Mouse (Mus musculus): ENCODE data around the gene Psmd2. TPM values are rescaled to one million over a fixed set of nuclear protein-coding genes. Genes with fewer than 3 reads are reported as not detected.
A peak's percentile ranks its signal among the peaks of the same experiment; 100 is the strongest.
"Not testable (repeated sequence)": the region's sequence is repeated elsewhere in the genome, so short reads cannot be mapped to it uniquely, and the experiment has no call there.

Psmd2 gene
- polyA plus RNA-seq, 1 experiment from 2014 or later, result 427 TPM

GRCm38 (mm10) chr16:20643911-20644310 lies 7.5 kb upstream of the Psmd2 start:
- no peaks in the 10 kb centered on the region for H3K36me3 ChIP-seq (ENCODE audit: control insufficient read depth, insufficient read depth, low read length)
- no peaks in the 10 kb centered on the region for H3K27me3 ChIP-seq (ENCODE audit: control insufficient read depth, insufficient read depth, low read length)
- DNase-seq (ENCODE audit: low spot score), result no peak
- H3K4me3 ChIP-seq (ENCODE audit: low read depth, low read length), result no peak overlapping the region
- WGBS, result 84% methylated on average over 7 of the region's 7 CpGs
- H3K9ac ChIP-seq (ENCODE audit: low read depth, low read length), result no peak overlapping the region
- H3K4me1 ChIP-seq (replicated peaks; ENCODE audit: control insufficient read depth, insufficient read depth, low read length), result no peaks in the 10 kb centered on the region; the same call in 1 of the 2 replicates
- no peaks in the 10 kb centered on the region for H3K9me3 ChIP-seq (ENCODE audit: control insufficient read depth, low read length)
- H3K4me2 ChIP-seq (replicated peaks; ENCODE audit: low read depth, low read length), result no peak overlapping the region
- ATAC-seq (ENCODE audit: low FRiP score), result no peak
- H3K27ac ChIP-seq (ENCODE audit: low read depth, low read length), result no peak overlapping the region

- Histone ChIP-seq H3K4me1 (replicated peaks; ENCODE audit: control insufficient read depth, insufficient read depth, low read length) (no peaks in the 10 kb centered on the region), H3K27ac (ENCODE audit: low read depth, low read length) (peak overlapping the region; percentile 63), H3K27me3 (ENCODE audit: control insufficient read depth, insufficient read depth, low read length) (no peaks in the 10 kb centered on the region), H3K4me3 (ENCODE audit: low read depth, low read length) (peak overlapping the region; percentile 72), H3K4me2 (replicated peaks; ENCODE audit: low read depth, low read length) (peak overlapping the region; percentile 81), H3K9me3 (ENCODE audit: control insufficient read depth, low read length) (no peaks in the 10 kb centered on the region), H3K9ac (ENCODE audit: low read depth, low read length) (peak overlapping the region; percentile 80), H3K36me3 (ENCODE audit: control insufficient read depth, insufficient read depth, low read length) (0 out of 2 replicates have a peak, but pooled peaks cover under 1% of the 10 kb centered on the region)
- DNase-seq (ENCODE audit: low spot score), result no peak
- ATAC-seq (ENCODE audit: low FRiP score), result no peak; the same call in 1 of the 2 replicates
- WGBS, result 12% methylated on average over 12 of the region's 12 CpGs
These were observed 477 bp downstream of the Psmd2 start for GRCm38 (mm10) chr16:20651947-20652310.

DNA sequence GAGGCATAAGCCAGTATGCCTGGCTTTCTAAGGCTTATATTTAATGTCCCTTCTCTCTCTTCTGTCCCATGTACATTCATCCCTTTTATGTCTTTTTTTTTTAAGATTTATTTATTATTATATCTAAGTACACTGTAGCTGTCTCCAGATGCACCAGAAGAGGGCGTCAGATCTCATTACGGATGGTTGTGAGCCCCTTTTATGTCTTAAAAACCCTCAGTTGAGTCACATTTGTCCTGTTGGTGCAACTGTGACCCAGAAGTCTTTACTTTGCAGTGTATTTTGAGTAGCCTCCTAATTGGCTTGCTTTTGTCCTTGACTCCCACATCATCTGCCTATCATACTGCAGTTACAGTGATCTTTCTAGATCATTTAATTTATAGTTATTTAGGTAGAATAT lies 1.9 kb downstream of the Psmd2 start:
- H3K9ac ChIP-seq (ENCODE audit: low read depth, low read length), result no peak overlapping the region
- H3K4me1 ChIP-seq (replicated peaks; ENCODE audit: control insufficient read depth, insufficient read depth, low read length), result no peaks in the 10 kb centered on the region
- H3K4me2 ChIP-seq (replicated peaks; ENCODE audit: low read depth, low read length), result no peak overlapping the region
- ATAC-seq (ENCODE audit: low FRiP score), result no peak
- no peaks in the 10 kb centered on the region for H3K27me3 ChIP-seq (ENCODE audit: control insufficient read depth, insufficient read depth, low read length)
- DNase-seq (ENCODE audit: low spot score), result no peak
- no peak overlapping the region for H3K27ac ChIP-seq (ENCODE audit: low read depth, low read length)
- WGBS, result 63% methylated on average over 2 of the region's 2 CpGs
- no peak overlapping the region for H3K4me3 ChIP-seq (ENCODE audit: low read depth, low read length)
- H3K36me3 ChIP-seq (ENCODE audit: control insufficient read depth, insufficient read depth, low read length), result 0 out of 2 replicates have a peak, but pooled peaks cover 5% of the 10 kb centered on the region
- no peaks in the 10 kb centered on the region for H3K9me3 ChIP-seq (ENCODE audit: control insufficient read depth, low read length)

DNA sequence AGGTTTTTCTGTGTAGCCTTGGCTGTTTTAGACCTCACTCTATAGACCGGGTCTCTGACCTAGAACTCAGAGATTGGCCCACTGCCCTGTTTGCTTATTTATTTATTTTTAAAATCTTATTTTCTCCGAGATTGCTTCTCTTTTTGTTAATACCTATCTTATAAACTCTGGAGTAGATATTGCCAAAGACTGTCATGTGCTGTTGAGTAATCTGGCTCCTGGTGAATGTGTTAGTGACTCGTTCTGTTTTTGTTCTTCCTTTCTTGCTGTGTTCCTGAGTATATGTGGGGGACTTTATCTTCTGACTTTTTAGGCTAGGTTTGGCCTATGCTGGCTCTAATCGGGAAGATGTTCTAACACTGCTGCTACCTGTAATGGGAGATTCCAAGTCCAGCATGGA lies 6.2 kb downstream of the Psmd2 start:
- Histone ChIP-seq H3K9ac (ENCODE audit: low read depth, low read length) (no peak overlapping the region), H3K4me3 (ENCODE audit: low read depth, low read length) (no peak overlapping the region), H3K4me2 (replicated peaks; ENCODE audit: low read depth, low read length) (no peak overlapping the region), H3K9me3 (ENCODE audit: control insufficient read depth, low read length) (no peaks in the 10 kb centered on the region), H3K27ac (ENCODE audit: low read depth, low read length) (no peak overlapping the region), H3K27me3 (ENCODE audit: control insufficient read depth, insufficient read depth, low read length) (no peaks in the 10 kb centered on the region), H3K36me3 (ENCODE audit: control insufficient read depth, insufficient read depth, low read length) (peaks cover 26% of the 10 kb centered on the region), H3K4me1 (replicated peaks; ENCODE audit: control insufficient read depth, insufficient read depth, low read length) (no peaks in the 10 kb centered on the region)
- 90% methylated on average over 4 of the region's 4 CpGs for WGBS
- DNase-seq (ENCODE audit: low spot score) (no peak), ATAC-seq (ENCODE audit: low FRiP score) (no peak)

GRCm38 (mm10) chr16:20668013-20668412 lies 16.6 kb downstream of the Psmd2 start, which contains the start of gene Eif4g1:
TSS of gene Eif4g1 (plus strand) at chr16:20668313.
- not testable (repeated sequence) for H3K9me3 ChIP-seq (ENCODE audit: control insufficient read depth, low read length); H3K9ac ChIP-seq (ENCODE audit: low read depth, low read length); ATAC-seq (ENCODE audit: low FRiP score); H3K4me1 ChIP-seq (replicated peaks; ENCODE audit: control insufficient read depth, insufficient read depth, low read length); DNase-seq (ENCODE audit: low spot score); H3K36me3 ChIP-seq (ENCODE audit: control insufficient read depth, insufficient read depth, low read length); H3K27ac ChIP-seq (ENCODE audit: low read depth, low read length); H3K4me2 ChIP-seq (replicated peaks; ENCODE audit: low read depth, low read length); H3K4me3 ChIP-seq (ENCODE audit: low read depth, low read length); H3K27me3 ChIP-seq (ENCODE audit: control insufficient read depth, insufficient read depth, low read length)
- WGBS, result 90% methylated on average over 3 of the region's 6 CpGs

DNA sequence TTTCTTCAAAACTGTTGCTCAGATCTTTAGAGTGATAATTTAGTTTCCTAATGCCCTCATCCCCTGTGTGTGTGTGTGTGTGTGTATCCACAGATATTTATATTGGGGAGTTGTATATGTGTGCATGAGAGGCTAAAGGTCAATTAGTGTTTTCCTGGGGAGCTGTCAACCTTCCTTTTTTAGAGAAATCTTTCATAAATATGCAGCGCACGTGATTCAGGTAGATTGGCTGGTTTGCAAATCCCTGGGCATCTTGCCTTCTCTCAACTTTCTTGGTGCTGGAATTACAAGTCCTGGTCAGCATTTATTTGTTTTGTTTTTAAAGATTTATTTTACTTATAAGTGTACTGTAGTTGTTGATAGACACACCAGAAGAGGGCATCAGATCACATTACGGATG lies 18.8 kb downstream of the Psmd2 start:
- WGBS, result 79% methylated on average over 3 of the region's 3 CpGs
- Histone ChIP-seq H3K27ac (ENCODE audit: low read depth, low read length) (no peak overlapping the region), H3K36me3 (ENCODE audit: control insufficient read depth, insufficient read depth, low read length) (no peaks in the 10 kb centered on the region), H3K9me3 (ENCODE audit: control insufficient read depth, low read length) (no peaks in the 10 kb centered on the region), H3K4me1 (replicated peaks; ENCODE audit: control insufficient read depth, insufficient read depth, low read length) (peaks cover 4% of the 10 kb centered on the region; the same call in 1 of the 2 replicates), H3K27me3 (ENCODE audit: control insufficient read depth, insufficient read depth, low read length) (no peaks in the 10 kb centered on the region), H3K4me3 (ENCODE audit: low read depth, low read length) (no peak overlapping the region), H3K9ac (ENCODE audit: low read depth, low read length) (no peak overlapping the region), H3K4me2 (replicated peaks; ENCODE audit: low read depth, low read length) (no peak overlapping the region)
- no peak for DNase-seq (ENCODE audit: low spot score)
- ATAC-seq (ENCODE audit: low FRiP score), result no peak

DNA sequence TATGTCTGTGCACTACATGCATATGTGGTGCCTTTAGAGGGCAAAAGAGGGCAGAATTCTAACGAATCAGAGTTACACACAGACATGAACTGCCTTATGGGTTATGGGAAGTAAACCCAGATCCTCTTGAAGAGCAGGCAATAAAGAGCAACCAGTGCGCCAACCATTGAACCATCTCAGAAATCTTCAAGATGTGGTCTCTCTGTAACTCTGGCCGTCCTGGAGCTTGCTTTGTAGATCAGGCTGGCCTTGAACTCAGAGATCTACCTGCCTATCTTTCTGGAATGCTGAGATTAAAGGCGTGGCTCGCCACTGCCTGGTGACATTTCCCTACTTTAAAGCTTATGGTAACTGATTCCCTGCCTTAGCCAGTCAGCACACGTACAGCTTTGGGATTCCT lies 20.4 kb downstream of the Psmd2 start:
- Histone ChIP-seq H3K9ac (ENCODE audit: low read depth, low read length) (no peak overlapping the region), H3K27me3 (ENCODE audit: control insufficient read depth, insufficient read depth, low read length) (no peaks in the 10 kb centered on the region), H3K36me3 (ENCODE audit: control insufficient read depth, insufficient read depth, low read length) (peaks cover 2% of the 10 kb centered on the region; the same call in 1 of the 2 replicates), H3K4me3 (ENCODE audit: low read depth, low read length) (peak overlapping the region; percentile 98; the same call in 1 of the 2 replicates), H3K27ac (ENCODE audit: low read depth, low read length) (no peak overlapping the region), H3K4me2 (replicated peaks; ENCODE audit: low read depth, low read length) (peak overlapping the region; percentile 92; the same call in 1 of the 2 replicates), H3K4me1 (replicated peaks; ENCODE audit: control insufficient read depth, insufficient read depth, low read length) (peaks cover 4% of the 10 kb centered on the region), H3K9me3 (ENCODE audit: control insufficient read depth, low read length) (no peaks in the 10 kb centered on the region)
- no peak for ATAC-seq (ENCODE audit: low FRiP score)
- 28% methylated on average over 6 of the region's 6 CpGs for WGBS
- no peak for DNase-seq (ENCODE audit: low spot score)

GRCm38 (mm10) chr16:20672500-20672902 lies 21.0 kb downstream of the Psmd2 start:
- under 1% methylated on average over 35 of the region's 38 CpGs for WGBS
- Histone ChIP-seq H3K4me3 (ENCODE audit: low read depth, low read length) (peak overlapping the region; percentile 98), H3K4me2 (replicated peaks; ENCODE audit: low read depth, low read length) (peak overlapping the region; percentile 92), H3K36me3 (ENCODE audit: control insufficient read depth, insufficient read depth, low read length) (peaks cover 8% of the 10 kb centered on the region; the same call in 1 of the 2 replicates), H3K27me3 (ENCODE audit: control insufficient read depth, insufficient read depth, low read length) (no peaks in the 10 kb centered on the region), H3K27ac (ENCODE audit: low read depth, low read length) (peak overlapping the region; percentile 83), H3K4me1 (replicated peaks; ENCODE audit: control insufficient read depth, insufficient read depth, low read length) (peaks cover 4% of the 10 kb centered on the region), H3K9me3 (ENCODE audit: control insufficient read depth, low read length) (no peaks in the 10 kb centered on the region), H3K9ac (ENCODE audit: low read depth, low read length) (peak overlapping the region; percentile 95)
- DNase-seq (ENCODE audit: low spot score) (peak; percentile 97), ATAC-seq (ENCODE audit: low FRiP score) (peak; percentile 96)

DNA sequence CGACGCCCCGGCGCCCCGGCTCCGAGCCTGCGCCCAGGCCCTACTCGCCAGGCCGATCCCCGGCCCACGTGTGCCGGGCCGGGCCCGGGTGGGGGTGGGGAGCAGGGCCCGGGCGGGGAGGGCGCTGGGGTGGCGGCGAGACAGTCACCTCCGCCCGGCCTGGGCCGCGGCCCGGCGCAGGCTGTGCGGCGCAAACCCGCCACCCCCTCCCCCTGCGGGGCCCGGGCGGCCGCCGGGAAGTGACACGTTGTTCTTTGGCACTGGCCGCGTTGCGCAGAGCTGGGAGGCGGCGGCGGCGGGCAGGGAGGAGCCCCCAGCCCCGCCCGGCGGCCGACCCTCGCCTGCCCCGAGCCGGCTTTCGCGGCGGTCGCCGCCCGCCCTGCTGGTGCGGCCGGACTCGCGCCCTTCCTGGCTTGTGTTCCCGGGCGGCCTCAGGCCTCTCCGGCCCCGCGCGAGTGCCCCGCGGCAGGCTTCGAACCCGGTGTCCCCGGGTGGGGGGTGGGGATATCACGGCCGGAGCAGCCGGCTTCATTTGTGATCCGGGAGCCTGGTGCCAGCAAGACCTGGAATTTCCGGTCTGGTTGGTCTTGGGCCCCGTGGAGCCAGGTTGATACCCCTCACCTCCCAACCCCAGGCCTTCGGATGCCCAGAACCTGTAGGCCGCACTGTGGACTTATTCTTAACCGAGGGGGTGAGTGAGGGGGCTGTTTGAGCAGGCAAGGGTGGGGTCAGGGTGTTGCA lies 21.7 kb downstream of the Psmd2 start:
- DNase-seq (ENCODE audit: low spot score), result peak; percentile 49
- peak; percentile 88 for ATAC-seq (ENCODE audit: low FRiP score)
- H3K27ac ChIP-seq (ENCODE audit: low read depth, low read length), result peak overlapping the region; percentile 83
- H3K9me3 ChIP-seq (ENCODE audit: control insufficient read depth, low read length), result no peaks in the 10 kb centered on the region
- 0% methylated on average over 38 of the region's 78 CpGs for WGBS
- peak overlapping the region; percentile 98 for H3K4me3 ChIP-seq (ENCODE audit: low read depth, low read length)
- H3K27me3 ChIP-seq (ENCODE audit: control insufficient read depth, insufficient read depth, low read length), result no peaks in the 10 kb centered on the region
- H3K9ac ChIP-seq (ENCODE audit: low read depth, low read length), result peak overlapping the region; percentile 95
- peak overlapping the region; percentile 92 for H3K4me2 ChIP-seq (replicated peaks; ENCODE audit: low read depth, low read length)
- peaks cover 13% of the 10 kb centered on the region; the same call in 1 of the 2 replicates for H3K36me3 ChIP-seq (ENCODE audit: control insufficient read depth, insufficient read depth, low read length)
- H3K4me1 ChIP-seq (replicated peaks; ENCODE audit: control insufficient read depth, insufficient read depth, low read length), result peaks cover 4% of the 10 kb centered on the region

Measured in hindbrain, embryonic 11.5 days (tissue).